Mouse (Mus musculus) CH12.LX (cell line): ENCODE results near the gene Defa26. TPM values are rescaled to one million over a fixed set of nuclear protein-coding genes. Genes with fewer than 3 reads are reported as not detected.
"Not testable (repeated sequence)": the region's sequence is repeated elsewhere in the genome, so short reads cannot be mapped to it uniquely, and the experiment has no call there.

Experiments used
- DNase-seq: peaks from one replicate; pipeline ENCODE4 v3.0.0-alpha.2; 2013; ENCODE audit errors: extremely low read depth
- H3K27ac ChIP-seq: 2 replicates; pipeline ENCODE4 v1.5.1; 2012; ENCODE audit warnings: low read depth, mild to moderate bottlenecking, control low read depth, moderate library complexity; ENCODE audit not compliant: insufficient read depth
- H3K27me3 ChIP-seq: replicated peaks from 2 replicates; pipeline ENCODE3; 2012; ENCODE audit warnings: inconsistent platforms
- H3K36me3 ChIP-seq, 2 experiments: replicated peaks in 1 of 2; 2 replicates each; pipeline versions ENCODE3 to v1.6.1; 2012; ENCODE audit warnings: inconsistent platforms in 1 of 2, low read length in 1 of 2, mild to moderate bottlenecking in 1 of 2, mixed read lengths in 1 of 2, moderate library complexity in 1 of 2; ENCODE audit not compliant: control insufficient read depth in 1 of 2, insufficient read depth in 1 of 2
- H3K4me1 ChIP-seq, 2 experiments: 2 replicates each; pipeline ENCODE4 v1.6.1; 2012; ENCODE audit warnings: inconsistent platforms in 1 of 2, moderate library complexity in 1 of 2; ENCODE audit not compliant: insufficient read depth in 2 of 2, control insufficient read depth in 1 of 2
- H3K4me2 ChIP-seq: 2 replicates; pipeline ENCODE4 v1.6.1; 2012; ENCODE audit warnings: low read depth, mild to moderate bottlenecking, control low read depth; ENCODE audit not compliant: poor library complexity, insufficient read depth, severe bottlenecking
- H3K4me3 ChIP-seq, 3 experiments: fragments of 150-350 bp in 1 of 3; sonication (generic) in 1 of 3; replicated peaks in 1 of 3; 2 replicates each; pipeline versions ENCODE3 to v1.5.1; 2011 to 2012; ENCODE audit warnings: low read depth in 2 of 3, low read length in 2 of 3, mild to moderate bottlenecking in 2 of 3, moderate library complexity in 2 of 3, control low read depth in 1 of 3, improper control_type of control experiment in 1 of 3, inconsistent platforms in 1 of 3, mixed read lengths in 1 of 3; ENCODE audit not compliant: poor library complexity in 1 of 3
- H3K79me2 ChIP-seq: replicated peaks from 2 replicates; pipeline ENCODE4 v1.6.1; 2012; ENCODE audit warnings: mild to moderate bottlenecking, moderate library complexity; ENCODE audit not compliant: control insufficient read depth, poor library complexity, insufficient read depth, severe bottlenecking; ENCODE audit errors: extremely low read depth
- H3K9ac ChIP-seq: 2 replicates; pipeline ENCODE4 v1.6.1; 2012; ENCODE audit warnings: low read depth, mild to moderate bottlenecking, control low read depth, moderate library complexity; ENCODE audit not compliant: insufficient read depth
- H3K9me3 ChIP-seq: replicated peaks from 2 replicates; pipeline ENCODE3; 2012; ENCODE audit warnings: low read length, inconsistent platforms, mixed read lengths
- dilution Hi-C: fragments of 300-500 bp; cut with MboI; formaldehyde crosslinking; loops from 2 replicates; pipeline ENCODE4 v1.14.3; 2020; ENCODE audit warnings: low sequenced_read_pairs; ENCODE audit not compliant: extremely low pct_unique_long_range_greater_than_20kb, extremely low pct_ligation_motif_present
- in situ Hi-C: fragments of 300-500 bp; cut with MboI; formaldehyde crosslinking; loops from 3 replicates; pipeline ENCODE4 v1.14.3; 2019; ENCODE audit warnings: low sequenced_read_pairs, low pct_ligation_motif_present, low pct_unique_long_range_greater_than_20kb, mixed read lengths
- polyA plus RNA-seq: library from polyadenylated mRNA; unstranded; fragments of >175 nt; gene quantifications from 2 replicates; pipeline ENCODE4 v1.2.1, GENCODE M21; 2012; ENCODE audit warnings: low read depth; ENCODE audit not compliant: insufficient read length
- total RNA-seq, 2 experiments: library from RNA; depleted of rRNA; stranded (reverse); fragments of 300-350 nt in 1 of 2; fragments of >200 nt in 1 of 2; gene quantifications; 2 replicates each; pipeline ENCODE4 v1.2.3; 2012 to 2014

Gene Defa26
- not detected in 2 replicates for total RNA-seq (2012; rRNA removed)
- not detected in 2 replicates for total RNA-seq (2014; rRNA removed)
- polyA plus RNA-seq, result not detected in 2 replicates

GRCm38 (mm10) chr8:21617883-21618282 lies at the start of gene Defa26:
Gene Defa26 (plus strand): TSS chr8:21618183.
- in situ Hi-C loops, H3K4me3 ChIP-seq, H3K27me3 ChIP-seq, H3K9me3 ChIP-seq, H3K9ac ChIP-seq, H3K4me1 ChIP-seq, H3K36me3 ChIP-seq, H3K27ac ChIP-seq, H3K79me2 ChIP-seq, dilution Hi-C loops, DNase-seq, H3K4me2 ChIP-seq: not testable (repeated sequence)

GRCm38 (mm10) chr8:21582706-21583105 lies 35.3 kb upstream of the Defa26 start, which contains the start of gene Defa28:
Gene Defa28 (plus strand): TSS chr8:21583006.
- H3K9me3 ChIP-seq, H3K9ac ChIP-seq, H3K4me1 ChIP-seq, DNase-seq, in situ Hi-C loops, dilution Hi-C loops, H3K27me3 ChIP-seq, H3K4me3 ChIP-seq, H3K4me2 ChIP-seq, H3K36me3 ChIP-seq, H3K79me2 ChIP-seq, H3K27ac ChIP-seq: not testable (repeated sequence)

DNA sequence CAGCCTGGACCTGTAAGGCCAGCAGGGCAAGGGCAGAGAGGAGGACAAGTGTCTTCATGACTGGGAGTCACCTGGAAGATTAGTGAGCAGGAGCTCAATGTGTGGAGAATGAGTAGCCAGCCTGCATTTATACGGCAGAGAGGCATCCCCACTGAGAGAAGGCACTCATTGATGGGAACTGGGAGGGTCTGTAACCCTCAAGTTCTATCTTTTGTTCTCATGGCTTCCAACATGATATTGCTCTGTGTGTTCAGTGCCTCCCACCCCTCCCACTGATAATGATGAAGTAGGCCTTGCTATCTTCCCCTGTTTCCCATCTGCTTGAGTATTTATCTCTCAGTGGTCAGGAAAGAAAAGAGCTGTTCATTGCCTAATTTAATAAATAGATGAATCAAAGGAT lies 23.6 kb upstream of the Defa26 start, which contains the start of gene Gm7861:
Gene Gm7861 (minus strand): TSS at position 101 of the 400 bp plus-strand sequence.
- dilution Hi-C loops, in situ Hi-C loops, H3K4me1 ChIP-seq: not testable (repeated sequence)

DNA sequence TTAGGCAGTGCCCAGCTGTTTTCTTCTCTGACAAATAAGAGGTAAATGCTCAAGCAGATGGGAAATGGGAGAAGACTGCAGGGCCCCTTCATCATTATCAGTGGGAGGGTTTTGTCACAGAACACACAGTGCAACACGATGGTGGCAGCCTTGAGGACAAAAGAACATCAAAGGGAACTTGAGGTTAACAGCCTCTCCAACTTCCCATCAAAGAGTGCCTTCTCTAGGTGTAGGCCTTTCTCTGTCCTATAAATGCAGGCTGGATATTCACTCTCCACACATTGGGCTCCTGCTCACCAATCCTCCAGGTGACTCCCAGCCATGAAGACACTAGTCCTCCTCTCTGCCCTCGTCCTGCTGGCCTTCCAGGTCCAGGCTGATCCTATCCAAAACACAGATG lies 37.5 kb downstream of the Defa26 start, which contains the start of gene Defa17:
Gene Defa17 (plus strand): TSS at position 301 of the 400 bp plus-strand sequence.
- H3K4me2 ChIP-seq, in situ Hi-C loops, H3K9ac ChIP-seq, H3K4me1 ChIP-seq, H3K27me3 ChIP-seq, H3K4me3 ChIP-seq, H3K36me3 ChIP-seq, H3K9me3 ChIP-seq, DNase-seq, dilution Hi-C loops, H3K79me2 ChIP-seq, H3K27ac ChIP-seq: not testable (repeated sequence)

More for the DNA sequence above, 23.6 kb upstream of the Defa26 start, which contains the start of gene Gm7861:
- H3K36me3 ChIP-seq, H3K4me3 ChIP-seq, H3K9me3 ChIP-seq, H3K27ac ChIP-seq, H3K4me2 ChIP-seq, DNase-seq, H3K79me2 ChIP-seq, H3K27me3 ChIP-seq, H3K9ac ChIP-seq: not testable (repeated sequence)

DNA sequence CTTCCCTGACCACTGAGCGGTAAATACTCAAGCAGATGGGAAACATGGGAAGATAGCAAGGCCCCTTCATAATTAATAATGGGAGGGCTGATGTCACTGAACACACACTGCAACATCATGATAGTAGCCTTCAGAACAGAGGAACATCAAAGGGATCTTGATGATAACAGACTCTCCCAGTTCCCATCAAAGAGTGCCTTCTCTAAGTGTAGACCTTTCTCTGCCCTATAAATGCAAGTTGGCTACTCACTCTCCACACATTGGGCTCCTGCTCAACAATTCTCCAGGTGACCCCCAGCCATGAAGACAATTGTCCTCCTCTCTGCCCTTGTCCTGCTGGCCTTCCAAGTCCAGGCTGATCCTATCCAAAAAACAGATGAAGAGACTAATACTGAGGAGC lies 47.5 kb downstream of the Defa26 start, which contains the start of gene Defa34:
Gene Defa34 (plus strand): TSS at position 301 of the 400 bp plus-strand sequence.
- H3K79me2 ChIP-seq, H3K27me3 ChIP-seq, H3K27ac ChIP-seq, H3K36me3 ChIP-seq, dilution Hi-C loops, in situ Hi-C loops, H3K9ac ChIP-seq, H3K4me3 ChIP-seq, DNase-seq, H3K9me3 ChIP-seq, H3K4me1 ChIP-seq, H3K4me2 ChIP-seq: not testable (repeated sequence)
